Mouse (Mus musculus): ENCODE results near the gene Slirp. TPM values are rescaled to one million over a fixed set of nuclear protein-coding genes. Genes with fewer than 3 reads are reported as not detected.
"Not testable (repeated sequence)": the region's sequence is repeated elsewhere in the genome, so short reads cannot be mapped to it uniquely, and the experiment has no call there.

Gene Slirp
- total RNA-seq, 4 experiments from 2014 or later, result 143 to 183 (median 163) TPM

GRCm38 (mm10) chr12:87428295-87428694 lies 15.4 kb upstream of the Slirp start:
- DNase-seq (ENCODE audit: low spot score in 2 of 2), result no peak

GRCm38 (mm10) chr12:87428885-87429284 lies 14.8 kb upstream of the Slirp start:
- no peak for DNase-seq (ENCODE audit: low spot score in 2 of 2)

DNA sequence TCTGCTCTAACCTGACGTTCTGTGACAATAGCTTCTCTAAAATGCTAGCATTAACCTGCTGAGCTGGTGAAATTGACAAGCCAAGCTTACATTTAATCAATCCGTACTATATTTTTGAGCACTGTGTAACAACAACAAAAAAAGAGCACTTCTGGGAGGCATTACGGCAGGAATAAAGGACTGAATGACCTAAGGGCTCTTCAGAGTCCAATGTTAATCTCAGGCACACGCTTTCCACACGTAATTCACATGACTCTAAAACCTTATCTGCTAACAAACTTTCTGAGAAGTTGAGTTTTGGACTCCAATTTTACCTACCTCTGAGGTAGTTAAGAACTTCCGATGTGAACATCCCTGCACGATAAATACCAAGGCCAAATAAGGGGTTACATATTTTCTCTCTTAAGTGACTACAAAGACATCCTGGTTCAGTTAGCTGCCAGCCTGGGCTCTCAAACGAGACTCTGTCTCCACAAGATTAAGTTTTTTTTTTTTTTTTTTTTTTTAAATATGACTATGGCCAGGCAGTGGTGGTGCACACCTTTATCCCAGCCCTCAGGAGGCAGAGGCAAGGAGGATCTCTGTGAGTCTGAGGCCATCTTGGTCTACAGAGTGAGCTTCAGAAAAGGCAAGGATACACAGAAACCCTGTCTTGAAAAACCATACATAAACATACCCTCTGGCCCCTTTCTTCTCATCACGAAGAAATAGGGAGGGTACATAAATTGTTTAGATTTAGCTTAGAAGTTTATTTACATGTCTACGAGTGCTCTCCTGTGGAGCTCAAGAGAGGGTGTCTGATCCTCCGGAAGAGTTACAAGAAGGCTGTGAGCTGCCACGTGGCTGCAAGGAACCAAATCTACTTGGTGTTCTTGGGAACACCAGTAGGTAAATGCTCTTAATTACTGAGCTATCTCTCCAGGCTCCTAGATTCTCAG lies 1.2 kb upstream of the Slirp start:
- no peak for DNase-seq (ENCODE audit: low spot score in 2 of 2)

- DNase-seq (ENCODE audit: low spot score in 2 of 2), result no peak
Measured at GRCm38 (mm10) chr12:87443115-87443699, 489 bp upstream of the Slirp start.

- no peak for DNase-seq (ENCODE audit: low spot score in 2 of 2)
Measured at GRCm38 (mm10) chr12:87444211-87444610, 515 bp downstream of the Slirp start.

GRCm38 (mm10) chr12:87449456-87449855 lies 5.8 kb downstream of the Slirp start:
- no peak for DNase-seq (ENCODE audit: low spot score in 2 of 2)

- DNase-seq (ENCODE audit: low spot score in 2 of 2), result no peak
Measured at GRCm38 (mm10) chr12:87464678-87465297, 21.1 kb downstream of the Slirp start.

- DNase-seq (ENCODE audit: low spot score in 2 of 2), result no peak
Measured at GRCm38 (mm10) chr12:87470263-87471136, 26.8 kb downstream of the Slirp start.

- DNase-seq (ENCODE audit: low spot score in 2 of 2), result no peak
Measured at GRCm38 (mm10) chr12:87471421-87471963, 27.8 kb downstream of the Slirp start.

DNA sequence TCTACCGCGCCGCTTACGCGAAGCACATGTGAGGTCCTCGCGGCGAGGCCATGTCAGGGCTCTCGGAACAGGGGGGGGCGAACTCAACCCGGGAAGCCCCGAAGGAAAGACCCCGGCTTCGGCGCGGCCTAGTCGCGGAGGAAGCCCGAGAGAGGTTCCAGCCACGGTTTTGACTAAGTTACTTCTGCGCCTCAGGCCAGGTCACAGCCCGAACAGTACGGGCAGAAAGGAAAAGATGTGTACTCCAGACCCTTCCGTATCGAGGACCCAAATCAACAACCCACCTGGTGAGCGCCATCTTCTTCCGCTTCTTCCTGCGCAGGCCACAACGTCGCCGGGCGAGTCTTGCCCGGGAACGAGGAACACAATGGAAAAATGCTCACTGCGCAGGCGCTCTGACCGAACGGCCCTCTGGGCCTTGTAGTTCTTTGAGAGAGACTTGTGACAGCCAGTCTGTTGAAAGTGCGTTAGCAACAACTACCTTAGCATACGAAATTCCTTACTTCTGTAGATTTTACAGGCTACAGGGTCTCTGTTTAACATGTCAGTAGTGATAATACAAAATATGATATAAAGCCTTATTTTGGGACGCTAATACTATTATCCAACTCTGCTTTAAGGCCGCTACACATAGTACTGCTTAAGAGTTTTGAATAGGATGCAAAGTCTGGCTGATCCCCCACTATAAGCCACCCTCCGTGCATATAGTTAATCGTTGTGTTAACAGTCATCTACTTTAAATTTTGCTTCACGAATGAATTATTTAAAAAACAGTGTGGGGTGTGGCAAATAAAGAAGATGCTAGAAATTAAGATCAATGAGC lies 28.5 kb downstream of the Slirp start, which contains the start of gene Snw1:
Gene Snw1, minus strand, starts transcription at position 311 of the 823 bp plus-strand sequence.
- peak; percentile 83 to 92 for DNase-seq (ENCODE audit: low spot score in 2 of 2)

- DNase-seq (ENCODE audit: low spot score in 2 of 2), result no peak
Measured at GRCm38 (mm10) chr12:87474756-87475155, 31.1 kb downstream of the Slirp start.

GRCm38 (mm10) chr12:87482482-87482881 lies 38.8 kb downstream of the Slirp start:
- DNase-seq (ENCODE audit: low spot score in 2 of 2), result not testable (repeated sequence)

DNA sequence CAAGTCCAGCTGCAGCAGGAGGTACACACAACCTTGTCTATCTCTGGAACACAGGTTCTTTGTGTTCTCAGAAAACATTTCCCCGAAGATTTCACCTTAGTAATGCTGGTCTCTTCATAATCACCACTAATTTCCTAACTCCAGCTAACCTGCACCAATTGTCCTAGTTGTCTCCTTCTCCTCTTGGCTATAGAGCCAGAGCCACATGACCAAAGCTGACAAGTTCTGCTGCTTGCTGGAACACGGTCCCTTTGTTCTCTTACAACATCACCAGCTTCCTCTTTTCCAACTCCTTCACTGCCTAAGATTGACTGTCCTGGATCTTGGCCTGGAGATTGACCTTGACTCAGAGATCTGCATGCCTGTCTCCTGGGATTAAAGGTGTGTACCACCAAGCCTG lies 45.0 kb downstream of the Slirp start:
- DNase-seq (ENCODE audit: low spot score in 2 of 2), result not testable (repeated sequence)

DNA sequence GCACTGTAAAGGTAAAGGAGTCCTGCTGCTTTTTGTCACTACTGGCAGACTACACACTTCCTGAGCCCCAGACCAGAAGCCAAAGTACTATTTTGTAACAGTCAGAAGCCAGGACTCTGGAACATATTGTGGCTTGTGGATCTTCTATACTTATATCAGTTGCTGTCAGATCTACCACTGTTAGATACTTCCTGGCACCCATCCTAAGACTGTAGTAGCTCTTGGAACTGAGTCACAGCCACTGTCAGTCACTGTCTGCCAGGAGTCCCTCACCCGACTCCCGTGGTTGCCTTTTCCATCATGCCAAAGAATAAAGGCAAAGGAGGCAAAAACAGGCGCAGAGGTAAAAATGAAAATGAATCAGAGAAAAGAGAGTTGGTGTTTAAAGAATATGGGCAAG lies 50.7 kb downstream of the Slirp start, which contains the start of gene Gm5788:
Gene Gm5788, plus strand, starts transcription at position 301 of the 400 bp plus-strand sequence.
- not testable (repeated sequence) for DNase-seq (ENCODE audit: low spot score in 2 of 2)

Small RNA genes within 50 kb of the gene (microRNA-seq; reads per million reads assigned to microRNA genes)
- gene Mir3068, result 33.3 reads per million, percentile 32 among the genes with 10 or more reads in this experiment

Other genes with a start within 250 kb of the Slirp start
- gene Samd15, start 244.2 kb upstream of the Slirp start, total RNA-seq (2022), result not detected
- 1 to 10 TPM in 3 of 4 experiments, under 1 TPM in 1; 0.94 to 1.6 (median 1.5) TPM for gene Tmed8, start 243.4 kb upstream of the Slirp start, total RNA-seq (2022)
- under 1 TPM; 0.29 to 0.56 (median 0.38) TPM for gene Noxred1, start 205.2 kb upstream of the Slirp start, total RNA-seq (2022)
- gene Vipas39, start 177.6 kb upstream of the Slirp start, total RNA-seq (2022), result 1 to 10 TPM; 6.4 to 8.4 (median 7.5) TPM
- gene Ahsa1, start 177.4 kb upstream of the Slirp start, total RNA-seq (2022), result 100 to 1,000 TPM; 106 to 131 (median 116) TPM
- not detected for gene Ism2, start 144.2 kb upstream of the Slirp start, total RNA-seq (2022)
- gene Sptlc2, start 55.5 kb upstream of the Slirp start, total RNA-seq (2022), result 1 to 10 TPM; 4.7 to 5.6 (median 5.3) TPM
- 1 to 10 TPM; 4.2 to 6.2 (median 5.3) TPM for gene Alkbh1, start 121 bp downstream of the Slirp start, total RNA-seq (2022)
- 10 to 100 TPM; 46.5 to 56.6 (median 52.5) TPM for gene Snw1, start 28.4 kb downstream of the Slirp start, total RNA-seq (2022)
- gene Gm5788, start 50.8 kb downstream of the Slirp start, total RNA-seq (2022), result not detected
- not detected for gene Gm8300, start 70.4 kb downstream of the Slirp start, total RNA-seq (2022)
- not detected for gene Oog1, start 158.8 kb downstream of the Slirp start, total RNA-seq (2022)
- gene Gm4027, start 175.0 kb downstream of the Slirp start, total RNA-seq (2022), result not detected
- not detected for gene Gm16381, start 200.7 kb downstream of the Slirp start, total RNA-seq (2022)